Mouse (Mus musculus): ENCODE data around the gene Zfp687.
A peak's percentile ranks its signal among the peaks of the same experiment; 100 is the strongest.
"Not testable (repeated sequence)": the region's sequence is repeated elsewhere in the genome, so short reads cannot be mapped to it uniquely, and the experiment has no call there.

Gene Zfp687

DNA sequence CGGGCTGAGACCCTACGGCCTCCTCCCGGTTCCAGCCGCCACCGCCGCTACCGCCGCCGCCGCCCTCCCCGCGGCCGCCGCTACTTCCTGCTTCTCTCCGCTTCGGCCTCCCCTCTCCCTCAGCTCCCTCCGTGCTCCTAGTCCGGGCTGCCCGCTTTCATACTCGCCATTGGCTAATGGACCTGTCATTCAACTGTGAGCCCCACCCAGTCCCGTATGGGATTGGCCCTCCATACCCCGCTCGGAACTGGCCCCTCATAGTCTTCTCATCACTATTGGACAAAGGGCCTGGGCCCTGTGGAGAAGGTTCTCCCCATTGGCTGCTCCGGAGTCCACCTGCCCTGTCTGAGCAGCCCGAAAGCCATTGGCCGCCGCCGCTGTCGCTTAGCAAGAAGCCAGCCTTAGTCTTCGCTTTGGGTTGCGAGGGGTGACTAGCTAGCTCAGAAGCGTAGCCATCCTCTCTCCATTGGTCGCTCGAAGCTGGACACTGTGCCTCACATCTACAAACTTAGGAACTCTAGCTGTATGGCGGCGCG lies at the start of gene Zfp687:
TSS of gene Zfp687 (minus strand) at position 112 of the 536 bp plus-strand sequence.
- DNase-seq: peak; percentile 100

DNA sequence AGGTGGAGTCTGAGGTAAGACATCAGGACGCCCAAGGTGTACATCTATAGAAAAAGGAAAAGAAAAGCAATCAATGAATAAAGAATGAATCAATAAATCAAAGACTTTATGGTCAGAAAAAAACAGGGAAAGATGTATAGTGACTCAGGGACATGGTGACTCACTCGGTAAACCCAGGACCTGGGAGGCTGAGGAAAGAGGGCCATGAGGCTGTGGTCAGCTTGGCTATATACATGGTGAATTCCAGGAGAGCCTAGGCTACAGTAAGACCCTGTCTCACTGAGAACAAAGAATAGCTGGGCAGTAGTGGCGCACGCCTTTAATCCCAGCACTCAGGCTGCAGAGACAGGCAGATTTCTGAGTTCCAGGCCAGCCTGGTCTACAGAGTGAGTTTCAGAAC lies 48.5 kb upstream of the Zfp687 start:
- DNase-seq: no peak

DNA sequence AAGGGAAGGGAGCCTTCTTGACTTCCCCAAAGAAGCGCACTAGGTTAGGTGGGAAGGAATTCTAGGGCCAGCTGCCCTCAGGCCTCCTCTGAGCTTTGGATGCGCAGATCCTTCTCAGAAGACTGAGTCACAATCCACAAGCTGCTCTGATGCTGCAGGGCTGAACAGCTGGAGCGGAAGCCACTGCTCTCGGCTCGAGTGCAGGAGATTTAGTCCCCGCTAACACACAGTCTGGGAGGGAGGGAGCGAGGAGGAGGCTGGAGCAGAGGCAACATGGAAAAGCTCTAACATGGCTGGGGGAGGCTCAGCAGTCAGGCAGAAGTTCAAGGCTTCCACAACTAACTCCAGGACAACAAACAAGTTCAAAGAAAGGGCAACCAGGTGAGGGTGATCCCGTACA lies 42.8 kb upstream of the Zfp687 start:
- DNase-seq: peak; percentile 42

DNA sequence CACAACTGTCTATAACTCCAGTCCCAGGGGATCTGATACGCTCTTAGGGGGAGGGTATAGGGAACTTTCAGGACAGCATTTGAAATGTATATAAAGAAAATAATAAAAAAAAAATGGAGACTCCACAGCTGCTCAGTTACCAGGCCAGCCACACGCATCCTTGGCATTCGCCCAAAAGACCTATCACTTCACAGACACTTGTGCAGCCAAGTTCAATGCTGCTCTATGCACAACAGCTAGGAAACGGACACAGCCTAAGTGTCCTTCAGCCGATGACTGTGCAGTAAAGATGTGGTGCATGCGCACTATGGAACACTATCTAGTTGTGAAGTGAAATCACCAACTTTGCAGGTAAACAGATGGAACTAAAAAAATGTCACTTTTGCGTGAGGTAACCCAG lies 41.0 kb upstream of the Zfp687 start:
- no peak for DNase-seq

DNA sequence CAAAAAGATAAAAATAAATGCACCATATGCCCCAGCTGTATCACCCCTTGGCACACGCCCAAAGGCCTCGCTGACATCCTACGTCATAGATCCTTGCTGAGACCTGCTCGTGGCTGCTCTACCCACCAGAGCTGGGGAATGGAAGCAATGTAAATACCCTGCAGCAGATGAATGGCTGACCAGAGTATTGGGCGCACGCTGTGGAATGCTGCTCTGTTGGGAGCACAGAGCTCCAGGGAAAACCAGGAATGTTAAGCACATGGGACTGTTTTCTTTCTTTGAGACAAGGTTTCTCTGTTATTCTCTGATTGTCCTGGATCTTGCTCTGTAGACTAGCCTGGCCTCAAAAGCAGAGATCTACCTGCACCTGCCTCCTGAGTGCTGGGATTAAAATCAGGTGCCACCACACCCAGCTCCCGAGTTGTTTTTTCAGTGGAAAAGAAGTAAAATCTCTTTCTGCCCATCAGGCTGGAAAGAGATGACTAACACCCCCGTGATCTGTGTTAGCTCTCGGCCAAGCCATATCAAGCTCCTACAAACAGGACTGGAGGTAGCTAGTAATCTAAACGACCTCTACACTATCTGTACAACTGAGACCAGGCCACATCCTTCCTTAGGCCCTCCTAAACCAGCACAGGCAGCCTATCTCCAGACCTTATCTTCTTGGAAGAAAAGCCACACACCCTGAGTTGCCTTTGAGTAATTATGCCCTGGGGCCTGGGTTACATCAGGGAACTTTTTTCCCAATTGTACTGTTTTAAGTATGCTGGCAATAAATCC lies 39.4 kb upstream of the Zfp687 start:
- no peak for DNase-seq

DNA sequence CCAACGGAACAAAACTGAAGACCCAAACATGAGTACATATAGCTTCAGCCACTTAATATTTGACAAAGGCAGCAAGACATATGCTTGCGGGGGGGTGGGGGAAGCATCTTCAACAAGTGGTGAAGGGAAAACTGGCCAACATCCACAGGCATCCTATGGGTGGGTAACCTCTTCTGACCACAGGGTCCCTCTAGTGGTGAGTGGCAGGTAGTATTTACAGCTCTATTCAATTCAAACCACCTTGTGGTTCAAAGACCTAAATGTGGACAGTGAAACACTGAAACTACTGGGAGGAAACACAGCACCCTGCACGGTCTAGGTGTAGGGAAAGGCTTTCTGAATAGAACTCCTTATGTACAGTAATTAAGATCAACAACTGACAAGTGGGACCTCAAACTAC lies 38.5 kb upstream of the Zfp687 start:
- DNase-seq: no peak

DNA sequence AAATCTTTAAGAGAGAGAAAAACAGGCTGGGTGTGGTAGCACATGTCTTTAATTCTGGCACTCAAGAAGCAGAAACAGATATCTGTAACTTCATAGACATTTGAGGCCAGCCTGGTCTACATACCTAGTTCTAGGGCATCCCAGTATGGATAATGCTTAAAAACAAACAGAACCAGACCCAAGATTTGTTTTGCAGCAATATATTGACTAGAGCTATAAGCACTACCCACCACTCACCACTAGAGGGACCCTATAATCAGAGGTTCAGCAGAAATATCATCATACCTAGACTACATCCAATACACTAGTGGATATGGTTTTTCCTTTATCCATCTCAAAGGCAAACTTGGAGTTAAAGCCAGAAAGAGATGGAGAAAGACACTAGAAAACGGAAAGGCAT lies 37.7 kb upstream of the Zfp687 start:
- DNase-seq: peak; percentile 55

DNA sequence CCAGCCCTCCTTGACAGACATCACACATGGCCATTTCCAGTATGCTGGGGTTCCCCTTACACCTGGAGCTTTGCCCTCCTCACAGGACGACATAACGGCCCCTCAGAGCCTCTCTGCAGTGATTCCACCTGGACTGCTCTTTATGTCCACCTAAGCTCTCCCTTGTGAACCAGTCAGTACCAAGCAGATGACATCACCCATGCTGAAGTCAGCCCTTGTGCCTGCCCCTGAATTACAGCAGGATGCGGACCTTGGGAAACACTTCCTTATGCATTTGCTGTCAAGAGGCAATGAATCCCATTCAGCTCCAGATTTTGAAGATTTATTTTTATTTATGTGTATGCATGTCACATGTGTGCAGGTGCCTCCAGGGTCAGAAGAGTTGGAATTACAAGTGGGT lies 32.7 kb upstream of the Zfp687 start:
- DNase-seq: no peak

DNA sequence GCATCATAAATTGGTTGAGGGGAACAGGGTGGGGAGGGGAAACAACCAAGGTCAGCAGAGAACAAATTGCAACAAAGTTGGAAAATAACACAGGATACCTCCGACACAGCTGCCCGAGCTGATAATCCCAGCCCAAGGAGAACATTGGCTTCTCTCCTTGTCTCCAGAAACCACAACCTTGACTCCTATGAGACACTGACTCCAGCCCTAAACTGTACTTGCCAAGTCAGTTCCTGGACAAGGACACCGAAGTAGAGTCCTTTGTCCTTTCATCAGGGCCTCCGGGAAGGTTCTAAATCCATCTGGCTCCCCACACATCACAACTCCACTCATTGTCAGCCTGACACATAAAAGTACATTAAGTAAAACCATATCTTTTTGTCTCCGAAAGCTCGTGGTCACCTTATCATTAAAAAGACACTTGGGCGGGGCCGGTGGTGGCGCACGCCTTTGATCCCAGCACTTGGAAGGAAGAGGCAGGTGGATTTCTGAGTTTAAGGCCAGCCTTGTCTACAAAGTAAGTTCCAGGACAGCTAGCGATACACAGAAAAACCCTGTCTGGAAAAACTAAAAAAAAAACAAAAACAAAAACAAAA lies 31.3 kb upstream of the Zfp687 start:
- DNase-seq: no peak

DNA sequence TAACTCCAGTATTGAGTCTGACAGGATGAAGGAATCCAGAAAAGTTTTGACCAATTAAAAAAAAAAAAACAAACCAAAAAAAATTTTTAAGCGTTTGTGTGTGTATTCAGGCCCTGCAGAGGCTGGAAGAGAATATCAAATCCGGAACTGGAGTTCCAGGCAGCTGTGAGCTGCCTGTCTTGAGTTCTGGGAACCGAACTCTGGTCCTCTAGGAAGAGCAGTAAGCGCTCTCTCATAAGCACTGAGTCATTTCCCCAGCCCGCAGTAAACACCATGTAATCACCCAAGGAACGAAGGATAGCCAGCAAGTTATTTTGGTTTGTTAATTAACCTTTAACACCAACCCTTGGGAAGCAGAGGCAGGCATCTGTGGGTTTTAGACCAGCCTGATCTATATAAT lies 28.0 kb upstream of the Zfp687 start:
- no peak for DNase-seq

DNA sequence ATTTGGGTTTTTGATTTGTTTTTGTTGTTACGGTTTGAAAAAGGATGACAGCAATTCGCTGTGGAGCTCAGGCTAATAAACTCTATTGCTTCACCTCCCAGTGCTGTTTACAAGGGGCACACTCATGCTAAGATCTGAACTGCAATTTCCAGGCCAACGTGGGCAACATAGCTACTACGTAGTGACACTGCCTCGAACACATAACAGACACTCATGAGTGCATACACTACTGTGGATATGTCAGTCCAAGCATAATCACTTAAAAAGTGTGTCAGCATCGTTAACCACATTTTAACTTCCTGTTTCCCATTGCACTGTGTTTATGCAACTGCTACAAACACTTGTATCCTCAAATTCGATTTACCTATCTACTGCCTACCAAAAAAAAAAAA lies 27.6 kb upstream of the Zfp687 start:
- DNase-seq: no peak

DNA sequence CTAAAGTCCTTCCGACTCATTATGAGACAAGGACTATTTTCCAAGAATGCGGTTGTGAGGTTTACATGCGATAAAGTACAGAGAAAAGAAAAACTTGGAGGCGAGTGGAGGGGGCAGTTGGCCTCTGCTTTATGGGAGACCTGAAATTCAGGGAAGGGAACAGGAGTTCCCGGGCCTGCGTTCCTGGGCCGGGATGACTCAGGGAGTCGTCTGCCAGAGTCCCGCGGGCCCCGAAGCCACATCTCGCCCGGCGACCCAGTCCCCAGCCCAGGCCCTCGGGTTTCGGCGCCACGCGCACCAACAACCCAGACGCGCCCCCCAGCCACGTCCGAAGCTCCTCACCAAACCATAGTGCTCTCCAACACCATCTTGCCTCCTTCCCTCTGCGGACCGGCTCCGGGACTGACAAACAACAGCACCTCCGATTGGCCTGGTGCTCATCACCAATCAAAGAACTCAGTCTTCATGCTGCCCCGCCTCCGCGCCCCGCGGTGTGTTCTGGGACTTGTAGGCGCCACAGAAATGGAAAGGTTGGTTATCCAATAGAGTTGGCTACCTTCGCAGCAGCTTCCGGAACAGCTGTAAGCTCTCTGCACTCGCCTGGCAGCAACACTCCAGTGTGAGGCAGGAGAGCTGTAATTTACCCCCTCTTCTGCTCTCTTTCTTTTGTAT lies 27.1 kb upstream of the Zfp687 start, which contains the start of gene Psmd4:
TSS of gene Psmd4 (minus strand) at position 449 of the 672 bp plus-strand sequence.
- DNase-seq: peak; percentile 99

DNA sequence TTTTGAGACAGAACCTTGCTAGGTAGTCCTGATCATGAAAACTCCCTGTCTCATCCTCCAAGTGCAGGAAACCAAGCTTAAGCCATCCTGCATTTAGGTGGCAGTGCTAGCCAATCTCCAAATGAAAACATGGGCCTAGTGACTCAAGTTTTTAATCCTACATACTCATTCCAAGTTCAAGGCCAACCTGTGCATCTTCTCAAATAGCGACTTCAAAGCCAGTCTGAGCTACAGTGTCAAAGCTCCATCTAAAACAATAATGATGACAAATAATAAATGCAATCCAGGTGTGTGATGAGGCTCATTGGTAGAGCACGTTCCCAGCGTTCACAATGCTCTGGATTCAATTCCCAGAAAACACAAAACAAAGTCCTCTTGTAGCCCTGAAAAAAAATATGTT lies 26.4 kb upstream of the Zfp687 start:
- no peak for DNase-seq

DNA sequence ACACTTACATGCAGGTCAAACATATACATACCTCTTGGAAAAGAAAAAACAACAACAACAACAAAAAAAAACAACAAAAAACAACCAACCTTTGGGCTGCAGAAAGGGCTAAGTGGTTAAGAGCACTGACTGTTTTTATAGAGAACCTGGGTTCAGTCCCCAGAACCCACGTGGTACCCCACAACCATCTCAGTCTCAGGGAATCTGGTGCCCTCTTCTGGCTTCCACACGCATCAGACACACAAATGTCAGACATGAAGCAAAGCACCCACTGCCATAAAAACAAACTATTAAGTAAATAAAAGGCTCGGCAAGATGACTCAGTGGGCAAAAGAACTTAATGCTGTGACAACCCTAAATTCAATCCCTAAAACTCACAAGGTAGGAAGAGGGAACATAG lies 14.7 kb upstream of the Zfp687 start:
- no peak for DNase-seq

DNA sequence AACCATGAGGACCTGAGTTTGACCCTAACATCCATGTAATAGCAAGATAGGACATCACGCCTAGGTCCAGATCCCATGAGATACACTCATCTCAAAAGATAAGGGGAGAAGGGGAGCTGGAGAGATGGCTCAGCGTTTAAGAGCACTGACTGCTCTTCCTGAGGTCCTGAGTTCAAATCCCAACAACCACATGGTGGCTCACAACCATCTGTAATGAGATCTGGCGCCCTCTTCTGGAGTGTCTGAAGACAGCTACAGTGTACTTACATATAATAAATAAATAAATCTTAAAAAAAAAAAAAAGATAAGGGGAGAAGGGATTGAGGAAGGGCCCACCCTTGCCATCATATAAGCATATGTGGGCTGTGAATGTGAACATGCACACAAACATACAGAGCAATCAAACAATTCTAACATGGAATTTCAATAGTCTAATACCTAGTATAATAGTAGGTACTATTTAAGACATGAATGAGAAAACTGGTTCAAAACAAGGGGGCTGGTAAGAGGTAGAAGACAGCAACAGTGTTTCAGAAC lies 14.1 kb upstream of the Zfp687 start:
- not testable (repeated sequence) for DNase-seq

DNA sequence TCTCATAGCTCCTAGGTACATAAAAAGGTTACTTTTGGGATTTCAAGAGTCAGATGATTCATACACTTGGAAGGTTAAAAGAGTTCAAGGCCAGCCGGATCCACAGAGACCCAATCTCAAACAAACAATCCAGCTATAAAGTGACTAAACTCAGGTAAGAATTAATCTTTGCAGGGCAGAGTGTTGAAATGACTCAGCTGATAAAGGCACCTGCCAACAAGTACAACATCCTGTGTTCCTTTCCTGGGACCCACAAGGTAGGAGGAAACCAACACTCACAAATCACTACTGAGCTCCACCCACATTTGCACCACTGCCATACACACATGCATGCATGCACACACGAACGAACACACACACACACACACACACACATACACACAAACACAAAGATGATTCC lies 13.4 kb upstream of the Zfp687 start:
- no peak for DNase-seq

DNA sequence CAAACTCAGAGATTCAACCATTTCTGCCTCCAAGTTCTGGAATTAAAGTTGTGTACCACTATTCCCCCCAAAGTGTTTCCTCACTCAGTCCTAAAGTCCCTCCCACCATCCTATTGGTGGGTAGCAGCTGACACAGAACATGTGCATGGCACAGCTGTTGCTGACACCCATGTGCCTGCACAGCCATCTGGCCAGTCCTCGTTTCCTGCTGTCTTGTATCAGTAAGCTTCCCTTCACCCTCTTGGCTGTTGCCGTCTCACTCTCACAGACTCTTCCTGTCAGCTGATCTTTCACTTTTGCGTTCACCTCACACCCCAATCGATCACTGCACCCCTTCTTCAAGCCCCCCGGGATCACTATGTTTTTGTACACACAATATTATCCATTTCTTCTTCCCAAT lies 12.5 kb upstream of the Zfp687 start:
- peak; percentile 90 for DNase-seq

DNA sequence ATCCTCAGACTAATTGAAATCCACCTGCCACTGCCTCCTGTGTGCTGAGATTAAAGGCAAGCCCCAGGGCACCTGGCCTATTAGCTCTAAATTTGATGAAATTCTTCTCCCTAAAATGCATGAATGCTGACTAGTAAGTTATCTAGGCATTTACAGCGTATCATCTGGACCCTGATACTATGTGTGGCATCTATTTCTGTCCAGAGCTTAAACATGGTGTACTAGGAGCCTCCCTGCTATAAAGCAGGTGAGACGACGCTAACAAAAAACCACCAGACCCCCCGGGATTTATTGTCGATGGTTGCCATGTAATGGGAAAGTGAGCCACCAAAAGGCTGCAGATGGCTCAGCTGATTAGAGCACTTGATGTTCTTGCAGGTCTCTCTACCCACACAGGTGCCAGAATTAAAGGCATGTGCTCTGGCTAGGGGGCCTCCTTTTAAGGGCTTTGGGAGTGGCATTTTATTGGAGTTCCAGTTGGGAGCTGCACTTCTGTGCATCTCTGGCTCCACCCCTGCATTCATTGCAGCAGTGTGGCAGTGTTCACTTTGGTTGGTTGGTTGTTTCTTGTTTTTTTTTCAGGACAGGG lies 11.9 kb upstream of the Zfp687 start:
- DNase-seq: peak; percentile 42

DNA sequence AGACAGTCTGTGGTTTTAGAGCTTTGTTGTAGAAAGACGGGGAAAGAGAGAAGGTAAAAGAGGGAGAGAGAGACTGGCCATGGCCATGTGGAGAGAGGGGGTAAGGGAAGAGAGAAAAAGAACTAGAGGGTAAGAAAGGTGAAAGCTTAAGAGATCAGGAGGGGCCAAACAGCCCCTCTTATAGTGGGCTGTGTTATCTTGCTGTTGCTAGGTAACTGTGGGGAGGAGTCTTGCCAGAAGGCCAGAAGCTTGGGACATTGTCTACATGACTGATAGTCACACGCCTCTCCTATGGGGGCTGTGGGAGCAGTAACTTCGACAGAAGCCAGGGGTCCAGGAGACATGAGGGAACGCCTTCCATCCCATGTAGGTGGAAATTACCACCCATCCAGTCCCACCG lies 10.0 kb upstream of the Zfp687 start:
- no peak for DNase-seq

DNA sequence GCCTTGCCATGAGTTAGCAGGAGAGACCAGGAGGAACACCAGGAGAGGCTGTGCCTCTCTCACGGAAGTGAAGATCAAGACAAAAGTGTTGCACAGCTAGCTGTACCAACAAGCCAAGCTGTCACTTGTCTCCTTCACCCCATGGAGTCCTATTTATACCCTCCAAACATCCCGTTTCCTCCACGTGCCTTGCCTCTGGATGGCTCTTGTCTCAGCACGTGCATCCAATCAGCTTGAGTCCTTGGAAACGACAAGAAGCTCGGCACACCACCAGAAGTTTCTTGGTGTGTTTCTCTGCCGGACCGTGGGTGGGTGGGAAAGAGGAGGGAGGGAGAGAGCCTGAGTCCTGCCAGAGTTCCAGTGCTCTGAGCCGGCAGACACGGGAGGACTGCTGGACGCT lies 9.3 kb upstream of the Zfp687 start:
- peak; percentile 56 for DNase-seq

DNA sequence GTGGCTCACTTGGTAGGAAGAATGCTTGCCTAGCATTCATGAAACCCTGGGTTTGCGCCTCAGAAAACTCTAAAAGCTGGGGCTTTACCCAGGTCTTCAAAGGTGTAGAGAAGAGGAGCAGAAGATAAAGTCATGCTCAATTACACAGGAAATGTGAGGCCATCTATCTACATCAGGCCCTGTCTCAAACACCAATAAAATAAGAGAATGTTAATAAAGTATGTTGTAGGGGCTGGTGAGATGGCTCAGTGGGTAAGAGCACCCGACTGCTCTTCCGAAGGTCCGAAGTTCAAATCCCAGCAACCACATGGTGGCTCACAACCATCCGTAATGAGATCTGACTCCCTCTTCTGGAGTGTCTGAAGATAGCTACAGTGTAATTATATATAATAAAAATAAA lies 5.7 kb upstream of the Zfp687 start:
- not testable (repeated sequence) for DNase-seq

DNA sequence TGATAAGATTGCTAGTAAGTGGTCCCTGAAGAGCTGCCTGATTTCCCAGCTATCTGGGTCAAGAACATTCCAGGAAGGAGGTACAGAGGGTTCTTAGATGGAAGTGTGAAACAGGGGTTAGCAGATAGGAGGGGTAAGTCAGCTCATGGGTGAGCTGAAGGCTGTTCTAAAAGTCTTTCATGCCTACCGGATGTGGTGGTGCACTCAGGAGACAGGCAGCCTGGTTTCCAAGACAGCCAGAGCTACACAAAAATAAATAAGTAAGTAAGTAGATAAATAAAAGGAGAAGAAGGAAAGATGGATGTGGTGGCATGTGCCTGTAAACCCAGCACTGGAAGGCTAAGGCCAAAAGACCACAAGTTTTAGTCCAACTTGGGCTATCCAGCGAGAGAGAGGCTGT lies 3.5 kb upstream of the Zfp687 start:
- no peak for DNase-seq

DNA sequence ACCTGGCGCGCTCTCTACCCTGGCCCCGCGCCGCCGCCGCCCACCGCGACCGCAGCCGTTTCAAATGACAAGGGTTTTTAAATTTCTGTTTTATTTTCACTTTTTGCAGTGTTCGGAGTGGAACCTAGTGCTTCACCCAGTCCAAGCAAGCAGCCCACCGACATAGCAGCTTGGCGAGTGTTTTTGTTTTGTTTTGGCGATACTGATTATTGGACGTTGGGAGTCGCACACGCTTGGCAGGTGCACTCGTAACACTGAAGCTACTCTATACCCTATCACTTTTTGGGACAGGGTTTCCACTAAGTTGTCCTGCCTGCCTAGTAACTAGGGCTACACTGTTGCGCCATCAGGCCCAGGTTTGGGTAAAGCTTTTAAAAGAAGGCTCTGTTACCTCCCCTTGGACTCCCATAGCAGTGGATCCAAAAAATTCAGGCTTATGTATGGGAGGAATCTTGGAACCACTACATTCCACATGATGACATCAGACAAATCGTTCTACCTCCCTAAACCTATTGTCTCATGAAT lies 1.3 kb upstream of the Zfp687 start:
- no peak for DNase-seq
